Mouse (Mus musculus): ENCODE results near the gene Zfp972. TPM values are rescaled to one million over a fixed set of nuclear protein-coding genes. Genes with fewer than 3 reads are reported as not detected.
"Not testable (repeated sequence)": the region's sequence is repeated elsewhere in the genome, so short reads cannot be mapped to it uniquely, and the experiment has no call there.

Gene Zfp972
- 1 to 10 TPM in 1 of 2 experiments, under 1 TPM in 1; 0.83 to 2.2 TPM for total RNA-seq (2021)
- long read RNA-seq, experiment 1 = 0 reads
- long read RNA-seq, experiment 2 = 0 reads

- not testable (repeated sequence) for DNase-seq
Measured at GRCm38 (mm10) chr2:177925563-177926103, at the start of gene Zfp972. Gene Zfp972, minus strand, starts transcription at chr2:177925613.

DNA sequence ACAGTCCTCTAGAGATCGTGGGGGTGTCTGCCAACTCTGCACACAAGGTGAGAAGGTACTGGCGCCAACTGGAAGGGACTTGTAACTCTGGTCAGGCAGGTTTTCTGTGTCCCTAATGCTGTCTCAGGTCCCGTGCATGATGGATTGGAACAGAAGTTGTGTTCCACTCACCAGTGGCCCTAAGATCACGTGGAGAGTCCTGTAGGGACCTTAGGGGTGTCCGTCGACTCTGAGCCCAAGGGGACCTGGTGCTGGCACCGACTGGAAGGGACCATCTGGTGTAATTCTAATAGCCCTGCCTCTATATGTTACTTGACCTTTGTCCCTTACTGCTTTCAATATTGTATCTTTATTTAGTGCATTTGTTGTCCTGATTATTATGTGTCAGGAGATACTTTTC, 49.4 kb upstream of the Zfp972 start:
- not testable (repeated sequence) for DNase-seq

- peak; percentile 74 to 85 for DNase-seq
Measured at GRCm38 (mm10) chr2:177957145-177957544, 31.7 kb upstream of the Zfp972 start, which contains the start of gene Gm14326. Gene Gm14326, minus strand, starts transcription at chr2:177957297.

GRCm38 (mm10) chr2:177956734-177957133, 31.3 kb upstream of the Zfp972 start:
- peak; percentile 36 to 52 for DNase-seq

DNA sequence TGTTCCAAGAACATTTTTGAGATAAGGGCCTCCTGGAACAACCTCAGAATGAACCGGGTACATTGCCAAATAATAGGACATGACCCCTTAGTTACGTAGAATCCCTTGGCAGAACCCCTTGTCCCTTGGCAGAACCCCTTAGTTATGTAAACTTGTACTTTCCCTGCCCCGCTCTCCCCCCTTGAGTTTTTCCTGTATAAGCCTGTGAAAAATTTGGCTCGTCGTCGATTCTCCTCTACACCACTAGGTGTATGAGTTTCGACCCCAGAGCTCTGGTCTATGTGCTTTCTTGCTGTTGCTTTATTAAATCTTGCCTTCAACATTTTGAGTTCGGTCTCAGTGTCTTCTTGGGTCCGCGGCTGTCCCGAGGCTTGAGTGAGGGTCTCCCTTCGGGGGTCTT, 22.1 kb downstream of the Zfp972 start:
- DNase-seq = not testable (repeated sequence)

DNA sequence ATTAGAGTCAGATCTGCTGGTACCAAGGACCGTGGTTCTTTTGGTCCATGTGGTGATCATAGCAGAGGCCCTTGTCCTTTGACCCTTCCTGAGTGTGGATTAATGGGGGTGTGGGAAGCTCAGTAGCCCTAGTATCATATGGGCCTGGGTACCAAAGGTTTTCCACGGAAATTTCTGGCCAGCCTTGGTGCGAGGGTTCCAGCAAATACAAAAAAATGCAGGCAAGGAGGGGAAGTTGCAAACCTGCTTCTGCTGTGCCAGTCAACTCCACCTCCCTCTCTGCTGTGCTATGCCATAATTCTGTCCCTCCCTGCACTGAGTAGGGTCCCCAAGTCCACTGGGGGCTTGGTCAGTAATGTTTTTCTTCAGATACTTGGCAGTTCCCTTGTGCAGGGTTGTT, 27.2 kb downstream of the Zfp972 start:
- not testable (repeated sequence) for DNase-seq

- peak in 1 of 2 experiments; percentile 0 for DNase-seq
Measured at GRCm38 (mm10) chr2:177897046-177897578, 28.3 kb downstream of the Zfp972 start, which contains the start of gene Gm14327. Gene Gm14327, plus strand, starts transcription at chr2:177897096.

DNA sequence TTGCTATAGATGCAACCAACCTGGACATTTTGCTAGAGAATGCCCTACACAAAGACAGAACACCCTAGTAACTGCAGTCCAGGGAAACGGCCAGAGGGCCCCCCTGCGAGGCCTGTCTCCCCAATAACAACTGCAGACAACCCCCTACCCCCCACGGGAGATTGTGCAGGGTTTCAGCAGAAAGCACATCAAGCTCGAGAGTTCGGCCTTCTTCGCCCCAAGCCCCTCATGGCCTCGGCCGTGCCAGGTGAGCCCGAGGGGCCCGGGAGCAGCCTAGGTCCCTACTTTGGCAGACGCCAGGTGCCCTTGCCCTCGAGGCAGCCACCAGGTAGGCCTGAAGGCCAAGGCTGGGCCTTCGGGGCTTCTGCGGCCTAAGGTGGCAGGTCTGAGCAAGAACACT, 37.7 kb downstream of the Zfp972 start:
- not testable (repeated sequence) for DNase-seq

DNA sequence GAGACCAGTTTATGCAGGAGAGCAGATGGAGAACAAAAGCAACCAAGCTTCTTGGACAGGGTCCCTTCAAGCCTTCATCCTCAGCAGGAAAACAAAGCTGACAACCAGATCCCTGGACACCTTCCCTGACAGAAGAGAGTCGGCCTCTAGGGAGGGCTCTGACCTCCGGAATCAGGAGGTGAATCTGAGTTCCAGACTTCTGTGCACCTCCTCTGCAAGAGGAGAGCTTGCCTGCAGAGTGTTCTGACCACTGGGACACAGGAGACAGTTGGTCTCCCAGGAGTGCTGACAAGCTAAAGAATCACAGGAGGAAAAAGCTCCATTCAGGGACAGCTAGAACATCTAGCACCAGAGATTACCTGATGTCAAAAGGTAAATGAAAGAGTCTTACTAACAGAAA, 63.2 kb downstream of the Zfp972 start:
- not testable (repeated sequence) for DNase-seq

Other genes with a start within 250 kb of the Zfp972 start
- 10 to 100 TPM; 24.8 to 38.2 TPM for gene Gm14322, start 166.3 kb downstream of the Zfp972 start, total RNA-seq (2021)
- gene Gm14325, start 85.3 kb downstream of the Zfp972 start, total RNA-seq (2021) = 100 to 1,000 TPM in 1 of 2 experiments, 10 to 100 TPM in 1; 97.9 to 199 TPM
- 1 to 10 TPM; 3.4 to 7.1 TPM for gene Gm14327, start 28.5 kb downstream of the Zfp972 start, total RNA-seq (2021)
- gene Gm14326, start 31.7 kb upstream of the Zfp972 start, total RNA-seq (2021) = 10 to 100 TPM; 25.9 to 31.9 TPM
- gene Zfp971, start 97.7 kb upstream of the Zfp972 start, total RNA-seq (2021) = 10 to 100 TPM; 20.0 to 30.2 TPM
- 10 to 100 TPM; 23.4 to 34.6 TPM for gene Zfp931, start 152.9 kb upstream of the Zfp972 start, total RNA-seq (2021)
- gene Phactr3, start 193.4 kb upstream of the Zfp972 start, total RNA-seq (2021) = 1 to 10 TPM in 1 of 2 experiments, under 1 TPM in 1; 0.30 to 2.2 TPM